Mouse (Mus musculus) thymus, adult 2 months (tissue): ENCODE results near the gene Avil.

Experiments used
- CTCF ChIP-seq: fragments of 200-500 bp; IDR thresholded peaks from 2 replicates; pipeline ENCODE4 v1.5.1; 2012; ENCODE audit warnings: mild to moderate bottlenecking, control low read depth, low read length, moderate library complexity, borderline replicate concordance; ENCODE audit not compliant: control insufficient read depth, poor library complexity, insufficient read depth; ENCODE audit errors: extremely low read depth
- POLR2A ChIP-seq: fragments of 200-500 bp; IDR thresholded peaks from 2 replicates; pipeline ENCODE4 v1.6.1; 2012; ENCODE audit warnings: mild to moderate bottlenecking, low read length, control low read depth, moderate library complexity; ENCODE audit not compliant: control insufficient read depth, poor library complexity, insufficient read depth; ENCODE audit errors: extremely low read depth

- no peak for TF ChIP-seq CTCF
- no peak for TF ChIP-seq POLR2A
These were observed 16.1 kb upstream of the Avil start for GRCm38 (mm10) chr10:126984189-126985004.
